Mouse (Mus musculus) left cerebral cortex, adult 8-10 months (tissue): ENCODE data around the gene Vti1a. TPM values are rescaled to one million over a fixed set of nuclear protein-coding genes. Genes with fewer than 3 reads are reported as not detected.

Experiments
- DNase-seq, 2 experiments: peaks; one replicate each; pipeline ENCODE4 v3.0.0; 2022; ENCODE audit warnings: low spot score in 2 of 2
- total RNA-seq, 4 experiments: library from RNA; stranded (reverse); gene quantifications; 2 replicates each; pipeline ENCODE4 v1.2.4; 2022

Vti1a gene
- total RNA-seq, 4 experiments from 2014 or later = 62.8 to 67.7 (median 64.3) TPM

DNA sequence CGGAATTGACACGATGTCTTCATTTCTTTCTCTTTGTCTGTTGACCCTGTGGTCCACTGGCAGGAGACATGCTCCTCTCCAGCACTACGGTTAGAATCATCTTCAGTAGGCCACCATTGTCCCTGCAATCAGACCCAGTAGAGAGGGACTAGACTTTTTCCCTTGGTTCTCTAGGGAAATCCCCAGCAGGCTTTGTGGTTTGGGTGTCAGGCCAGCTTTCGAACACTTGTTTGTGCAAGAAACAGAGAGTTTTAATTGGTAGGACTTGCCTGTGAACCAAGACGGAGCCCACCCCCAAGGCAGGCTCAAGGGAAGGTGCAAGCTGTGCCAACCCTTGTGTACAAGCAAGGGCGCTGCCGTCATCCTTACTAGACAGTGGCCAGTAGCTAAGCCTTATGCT, 302.5 kb downstream of the Vti1a start:
- DNase-seq = no peak

DNA sequence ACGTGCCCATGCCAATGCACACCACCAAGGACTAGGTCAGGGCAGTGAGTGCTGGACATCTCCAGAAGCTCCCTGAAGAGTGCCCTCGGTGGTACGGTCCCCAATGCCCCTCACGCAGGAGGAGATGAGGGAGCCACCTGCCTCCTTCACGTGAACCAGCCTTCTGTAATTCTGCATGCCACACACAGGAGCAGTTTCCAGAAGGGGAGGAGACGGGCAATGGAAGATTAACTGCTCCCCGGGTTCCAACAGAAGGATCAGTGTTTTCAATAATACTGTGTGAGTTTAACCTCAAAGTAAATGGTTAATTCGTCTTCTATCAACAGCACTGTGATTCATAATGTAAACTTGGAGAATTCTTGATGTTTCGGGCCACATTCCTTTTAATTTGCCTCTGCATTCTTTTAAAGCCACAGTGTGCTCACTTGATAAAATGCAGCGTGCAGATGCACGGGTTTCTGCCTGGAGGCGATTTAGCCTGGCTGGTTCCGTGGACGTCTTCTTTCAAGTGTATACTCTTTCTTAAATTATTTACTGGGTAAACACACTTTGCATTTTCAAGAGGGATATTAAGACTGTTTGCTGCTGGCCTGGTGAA, 304.4 kb downstream of the Vti1a start:
- no peak for DNase-seq

DNA sequence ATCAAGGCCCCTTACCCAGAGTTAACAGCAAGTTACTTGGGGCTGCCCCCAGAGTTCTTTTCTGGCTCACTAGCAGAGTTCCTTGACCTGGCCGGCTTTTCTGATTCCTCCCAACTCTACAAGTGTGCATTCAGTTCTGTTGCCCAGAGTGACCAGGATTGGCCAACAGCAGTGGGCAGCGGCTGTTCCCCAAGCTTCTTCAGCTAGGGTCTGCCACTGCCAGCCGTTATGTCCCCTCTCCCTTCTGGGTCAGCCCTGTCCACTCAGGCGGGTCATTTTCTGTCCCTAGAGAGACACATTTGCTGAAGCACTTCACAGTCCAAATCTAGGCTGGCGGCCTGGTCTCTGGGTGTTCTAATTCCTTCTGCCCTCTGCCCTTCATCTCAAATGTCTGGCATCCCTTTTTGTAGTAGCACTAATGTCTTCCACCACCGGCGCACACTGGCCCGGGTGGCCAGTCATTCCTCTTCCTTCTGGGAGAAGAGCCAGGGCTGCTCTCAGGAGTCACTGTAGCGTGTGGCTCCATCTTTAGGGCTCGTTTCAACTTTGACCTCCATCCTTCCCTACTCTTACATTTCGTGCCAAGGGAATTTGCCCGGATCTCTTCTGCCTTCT, 305.0 kb downstream of the Vti1a start:
- DNase-seq = no peak

- no peak for DNase-seq
Observed at GRCm38 (mm10) chr19:55622821-55623220, 306.7 kb downstream of the Vti1a start.

- no peak for DNase-seq
Observed at GRCm38 (mm10) chr19:55623605-55624004, 307.5 kb downstream of the Vti1a start.

DNA sequence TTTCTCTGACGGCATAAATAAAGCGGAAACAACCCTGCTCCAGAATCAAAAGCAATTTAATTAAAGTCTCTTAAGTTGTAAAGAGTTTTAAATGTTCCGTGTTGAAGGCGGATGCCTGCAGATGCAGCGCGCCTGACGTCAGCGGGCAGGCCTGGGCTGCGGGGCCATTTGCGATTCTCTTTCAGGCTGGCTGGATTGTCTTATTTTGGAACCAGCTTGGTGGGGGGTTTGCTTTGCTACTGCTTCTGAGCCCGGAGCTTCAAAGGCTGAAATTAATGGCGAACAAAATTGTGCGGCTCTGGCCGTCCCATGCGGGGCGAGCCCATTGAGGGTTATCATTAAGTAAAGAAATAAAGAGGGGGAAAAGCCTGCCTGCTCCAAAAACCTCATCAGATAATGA, 310.4 kb downstream of the Vti1a start:
- no peak for DNase-seq

GRCm38 (mm10) chr19:55626952-55627351, 310.9 kb downstream of the Vti1a start:
- no peak for DNase-seq

- no peak for DNase-seq
Observed at GRCm38 (mm10) chr19:55635488-55635887, 319.4 kb downstream of the Vti1a start.

GRCm38 (mm10) chr19:55640251-55640650, 324.2 kb downstream of the Vti1a start:
- DNase-seq = no peak

DNA sequence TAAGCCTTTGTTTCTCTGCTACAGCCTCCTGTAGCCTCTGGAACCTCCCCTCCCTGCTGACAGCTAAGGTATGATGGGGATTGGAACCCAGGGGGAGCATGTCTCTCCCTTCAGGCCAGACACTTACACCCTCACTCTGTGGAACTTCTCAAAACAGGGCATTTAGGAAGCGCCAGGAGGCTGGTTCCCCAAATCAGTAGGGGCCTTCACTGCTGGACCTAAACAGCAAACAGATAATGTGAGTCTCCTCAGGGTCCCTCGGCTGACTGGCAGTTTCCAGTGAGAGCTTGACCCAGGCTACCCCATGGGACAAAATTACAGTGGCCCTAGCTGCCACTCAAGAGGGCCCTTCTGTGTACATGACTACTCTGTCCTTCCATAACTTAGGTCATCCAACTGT, 325.8 kb downstream of the Vti1a start:
- DNase-seq = no peak

DNA sequence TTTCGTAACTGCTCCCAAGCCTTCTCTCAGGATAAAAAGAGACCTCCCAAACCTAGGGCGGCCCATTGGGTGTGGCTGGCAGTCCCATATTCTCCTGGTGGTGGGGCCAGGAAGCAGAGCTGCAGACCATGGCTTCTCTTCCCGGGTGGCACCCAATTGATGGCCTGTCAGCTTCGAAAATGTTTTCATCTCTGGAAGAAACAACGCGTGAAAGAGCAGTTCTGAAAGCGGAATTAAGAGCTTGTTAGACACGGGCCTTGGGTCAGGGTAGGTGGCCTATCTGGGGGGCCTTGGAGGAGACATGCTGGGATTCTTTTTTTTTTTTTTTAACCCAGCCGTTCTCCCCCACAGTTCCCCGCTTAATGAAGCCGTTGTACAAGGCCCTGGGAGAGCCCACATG, 326.3 kb downstream of the Vti1a start:
- no peak for DNase-seq

DNA sequence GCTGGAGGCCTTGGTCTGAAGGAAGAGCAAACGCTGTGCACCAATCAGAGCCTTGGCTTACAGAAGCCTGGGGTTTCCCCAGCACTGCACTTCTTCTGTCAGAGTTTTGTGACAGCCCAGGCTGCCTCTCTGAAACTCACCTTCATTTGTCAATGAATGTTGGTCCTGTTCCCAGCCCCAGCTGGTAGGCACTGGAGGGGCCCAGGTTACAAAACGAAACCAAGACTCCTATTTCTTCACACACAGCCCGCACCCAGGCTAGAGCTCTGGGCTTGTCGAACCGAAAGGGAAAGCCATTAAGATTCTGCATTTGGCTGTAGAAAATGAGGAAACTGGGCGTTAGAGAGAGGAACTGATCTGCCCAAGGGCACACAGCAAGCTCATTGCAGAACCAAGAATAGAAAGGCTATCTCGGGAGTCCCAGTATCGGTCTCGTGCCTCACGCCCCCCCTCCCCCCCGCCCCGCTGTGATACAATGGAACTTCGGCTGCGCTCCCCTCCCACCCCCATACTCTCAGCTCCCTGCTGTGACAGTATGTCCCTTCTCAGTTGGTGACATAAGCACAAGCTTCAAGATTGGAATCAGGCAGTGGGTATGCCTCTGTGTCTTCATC, 327.3 kb downstream of the Vti1a start:
- no peak for DNase-seq

DNA sequence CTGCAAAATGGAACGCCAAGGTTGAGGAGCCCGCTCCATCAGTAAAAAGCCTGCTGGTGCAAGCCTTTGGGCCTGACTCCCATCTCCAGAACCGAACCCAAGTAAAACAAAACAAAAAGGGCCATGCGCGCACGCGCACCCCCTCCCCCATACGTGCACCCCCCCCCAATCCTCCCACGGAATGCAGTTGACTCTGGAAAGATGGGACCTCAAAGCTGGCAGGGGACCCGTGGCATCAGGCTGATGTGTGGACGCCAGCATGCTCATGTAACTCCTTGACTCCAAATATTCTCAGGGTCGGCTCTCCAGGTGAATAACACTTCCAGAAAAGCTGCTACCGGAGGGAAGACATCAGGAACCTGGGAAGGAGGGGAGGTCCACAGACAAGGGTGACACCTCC, 327.8 kb downstream of the Vti1a start:
- no peak for DNase-seq

DNA sequence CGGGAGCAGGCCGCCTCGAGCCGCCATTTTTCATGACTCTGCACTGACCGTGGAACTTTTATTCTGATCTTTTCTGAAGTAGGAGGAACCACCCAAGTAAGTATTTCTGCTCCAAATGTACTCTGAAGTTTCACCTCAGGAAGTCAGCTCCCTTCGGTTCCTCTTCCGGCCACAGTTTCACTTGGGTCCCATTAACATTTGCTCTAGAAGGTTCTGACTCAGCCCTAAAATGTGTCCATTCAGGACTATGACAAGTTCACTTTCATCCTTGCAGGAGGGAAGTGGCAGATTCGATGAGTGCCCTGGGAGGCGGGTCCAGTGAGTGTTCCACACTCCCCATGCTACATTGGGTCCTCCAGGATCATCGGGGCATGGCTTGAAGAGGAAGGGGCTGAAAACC, 333.3 kb downstream of the Vti1a start:
- no peak for DNase-seq

DNA sequence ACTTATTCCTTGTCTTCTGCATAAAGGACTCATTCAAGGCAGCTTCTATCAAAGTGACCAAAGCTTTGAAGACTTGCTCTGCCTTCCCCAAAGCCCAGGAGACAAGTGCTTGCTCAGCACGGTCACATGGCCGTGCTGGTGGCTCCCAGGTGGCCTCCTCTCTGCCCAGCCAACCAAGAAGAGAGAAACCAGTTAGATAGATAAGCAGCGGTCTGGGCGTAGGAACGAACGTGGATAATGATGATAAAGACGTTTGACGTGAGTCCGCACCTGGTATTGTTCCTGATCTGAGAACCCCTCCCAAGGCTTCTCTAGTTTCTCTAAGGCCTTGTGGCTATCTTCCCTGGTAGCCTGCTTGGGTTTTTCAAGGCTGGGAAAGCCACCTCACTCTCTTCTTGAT, 334.9 kb downstream of the Vti1a start:
- no peak for DNase-seq

DNA sequence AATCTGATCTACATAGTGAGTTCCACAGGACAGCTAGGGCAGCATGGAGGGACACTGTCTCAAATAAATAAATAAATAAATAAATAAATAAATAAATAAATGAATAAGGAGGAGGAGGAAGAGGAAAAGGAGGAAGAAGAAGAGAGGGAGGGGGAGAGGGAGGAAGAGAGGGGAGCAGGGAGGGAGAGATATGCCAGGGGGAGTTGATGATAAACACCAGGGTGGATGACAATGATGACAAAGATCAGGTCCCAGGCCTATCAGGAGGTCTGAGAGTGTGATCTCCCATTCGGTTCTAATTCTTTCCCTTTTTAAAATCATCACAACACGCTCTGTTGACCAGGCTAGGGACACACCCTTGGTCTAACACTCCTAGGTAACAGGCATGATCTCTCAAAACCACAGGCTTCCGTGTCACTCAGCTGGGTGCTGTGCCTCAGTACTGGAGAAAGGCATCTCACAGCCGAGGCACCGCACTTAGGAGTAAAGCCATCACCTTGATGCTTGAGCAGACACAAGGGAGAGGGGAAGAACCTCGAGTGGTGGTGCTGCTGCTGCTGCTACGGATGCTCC, 336.7 kb downstream of the Vti1a start:
- DNase-seq = no peak

DNA sequence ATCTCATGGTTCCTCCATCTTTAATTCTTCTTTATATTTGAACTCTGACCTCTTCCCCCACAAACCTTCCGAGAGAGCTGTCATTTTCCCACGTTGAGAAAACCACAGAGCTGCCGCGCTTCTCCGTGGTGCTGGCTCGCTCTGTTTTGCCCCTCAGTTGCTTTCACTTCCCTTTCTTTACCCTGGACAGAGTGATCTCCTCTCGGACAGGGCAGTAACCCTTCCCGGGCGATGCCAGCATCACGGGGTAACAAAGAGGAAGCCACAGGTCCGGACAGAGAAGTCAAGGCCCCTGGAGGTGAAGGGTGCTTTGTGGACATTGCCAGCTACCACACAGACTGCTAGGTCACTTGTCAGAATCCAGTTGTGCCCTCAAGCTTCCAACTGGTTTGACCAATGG, 344.1 kb downstream of the Vti1a start:
- DNase-seq = no peak

DNA sequence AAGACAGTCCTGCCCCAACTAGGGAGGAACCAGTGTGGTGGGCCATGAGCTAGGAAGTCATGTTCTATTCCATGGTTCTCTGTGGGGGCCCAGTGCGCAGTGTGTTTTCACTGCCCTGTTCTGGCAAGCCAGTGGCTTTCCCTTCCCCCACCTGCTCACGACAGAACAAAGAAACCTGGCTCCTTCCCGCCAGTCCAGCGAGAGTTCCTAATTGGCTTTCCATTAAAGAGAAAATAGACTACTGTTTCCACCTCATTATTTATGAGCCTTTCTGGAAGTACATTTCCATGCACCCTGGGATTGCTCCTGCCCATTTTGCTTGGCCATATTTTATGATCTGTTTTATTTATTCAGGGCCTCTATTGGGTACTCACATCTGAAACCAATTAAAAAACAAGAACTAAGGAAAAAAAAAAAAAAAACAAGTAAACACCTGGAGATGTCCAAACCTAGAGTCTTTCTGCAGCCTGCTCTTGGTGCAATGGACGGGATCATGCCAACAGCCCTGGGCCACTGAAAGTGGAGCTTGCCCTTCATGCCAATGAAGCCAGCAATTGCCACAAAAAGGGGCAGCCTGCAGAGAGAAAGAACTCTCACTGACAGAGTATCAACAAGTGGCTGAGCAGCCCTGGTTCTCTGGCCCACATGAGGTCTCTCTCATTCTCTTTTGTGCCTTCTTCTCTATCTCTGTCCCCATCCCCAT, 346.6 kb downstream of the Vti1a start:
- no peak for DNase-seq

GRCm38 (mm10) chr19:55667787-55668186, 351.7 kb downstream of the Vti1a start:
- DNase-seq = no peak

GRCm38 (mm10) chr19:55668896-55669295, 352.8 kb downstream of the Vti1a start:
- DNase-seq = no peak
